Mouse (Mus musculus) cerebellum, adult 9-11 months (tissue): ENCODE measurements around the gene Il24.
A peak's percentile ranks its signal among the peaks of the same experiment; 100 is the strongest.

Experiments
- DNase-seq: peaks from one replicate; pipeline ENCODE4 v3.0.0; 2022

Gene Il24

GRCm38 (mm10) chr1:130850405-130850804 is 36.8 kb downstream of the Il24 start:
- no peak for DNase-seq

GRCm38 (mm10) chr1:130849530-130850214 is 37.6 kb downstream of the Il24 start:
- no peak for DNase-seq

- DNase-seq, result no peak
Observed at GRCm38 (mm10) chr1:130844516-130844915, 42.7 kb downstream of the Il24 start.

GRCm38 (mm10) chr1:130841621-130842020 is 45.6 kb downstream of the Il24 start:
- DNase-seq, result no peak

GRCm38 (mm10) chr1:130840599-130841379 is 46.5 kb downstream of the Il24 start:
- no peak for DNase-seq

GRCm38 (mm10) chr1:130838288-130838687 is 49.0 kb downstream of the Il24 start:
- DNase-seq, result no peak

GRCm38 (mm10) chr1:130835161-130835936 is 51.9 kb downstream of the Il24 start:
- peak; percentile 62 for DNase-seq

- DNase-seq, result no peak
Observed at GRCm38 (mm10) chr1:130832230-130833149, 54.8 kb downstream of the Il24 start.
